Mouse (Mus musculus) right cerebral cortex, postnatal 14 days (tissue): Measurements from ENCODE around the gene Olfr533.
A peak's percentile ranks its signal among the peaks of the same experiment; 100 is the strongest.
"Not testable (repeated sequence)": the region's sequence is repeated elsewhere in the genome, so short reads cannot be mapped to it uniquely, and the experiment has no call there.

Experiments
- DNase-seq: peaks from one replicate; pipeline ENCODE4 v3.0.0; 2022

The Olfr533 gene

DNA sequence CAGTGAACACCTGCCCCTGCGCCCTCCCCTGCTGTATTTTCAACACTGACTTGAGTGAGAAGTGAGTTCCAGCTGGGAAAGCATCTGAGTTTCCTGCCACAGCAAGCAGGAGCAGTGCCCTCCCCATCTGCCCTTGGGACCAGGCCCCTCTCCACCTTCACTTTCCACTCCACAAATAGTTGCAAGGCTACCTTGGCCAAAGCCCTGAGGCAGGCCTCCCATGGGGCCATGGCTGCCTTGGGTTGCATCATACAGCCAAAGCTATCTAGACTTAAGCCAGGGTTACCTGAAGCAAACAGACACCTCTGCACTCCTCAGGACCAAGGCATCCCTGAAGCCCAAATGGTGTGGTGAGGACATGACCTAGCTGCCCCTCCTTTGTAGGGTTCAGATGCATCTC is at the start of gene Olfr533:
Gene Olfr533, plus strand, starts transcription at position 301 of the 400 bp plus-strand sequence.
- not testable (repeated sequence) for DNase-seq

DNA sequence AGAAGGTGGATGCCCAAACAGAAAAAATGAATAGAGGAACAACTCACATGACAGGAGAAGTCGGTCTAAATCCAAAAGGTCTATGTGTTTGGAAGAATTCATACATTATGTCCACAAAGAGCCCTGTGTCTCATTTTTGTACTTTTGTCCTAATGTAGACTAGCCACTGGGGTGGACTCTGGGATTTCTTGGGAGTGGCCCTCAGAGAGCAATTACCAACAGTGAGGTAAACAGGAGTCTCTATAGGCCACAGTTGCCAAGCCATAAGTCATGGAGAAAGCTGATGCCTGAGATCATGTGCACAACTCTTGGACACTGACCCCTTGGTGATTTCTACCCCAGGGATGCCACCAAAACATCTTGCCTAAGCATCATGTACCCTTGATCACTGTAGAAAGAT is 41.6 kb upstream of the Olfr533 start, which contains the start of gene Olfr532:
Gene Olfr532, minus strand, starts transcription at position 101 of the 400 bp plus-strand sequence.
- no peak for DNase-seq

DNA sequence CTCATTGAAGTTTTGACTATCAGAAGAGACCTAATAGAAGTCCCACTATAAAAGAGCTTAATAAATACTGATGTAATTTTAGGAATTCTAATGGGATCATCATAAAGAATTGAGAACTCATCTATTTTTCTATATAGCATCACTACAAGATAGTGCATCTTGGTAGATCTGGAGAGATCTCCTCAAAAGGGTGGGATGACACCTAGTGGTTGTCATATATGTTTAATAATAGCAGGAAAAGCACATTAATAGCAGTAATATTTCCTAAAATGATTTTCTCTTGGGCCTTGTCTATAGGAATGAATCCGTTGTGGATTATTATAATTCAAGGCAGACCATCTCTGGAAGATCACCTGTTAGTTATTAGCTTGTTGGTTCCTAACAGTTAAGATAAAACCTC is 20.0 kb upstream of the Olfr533 start:
- DNase-seq = no peak

DNA sequence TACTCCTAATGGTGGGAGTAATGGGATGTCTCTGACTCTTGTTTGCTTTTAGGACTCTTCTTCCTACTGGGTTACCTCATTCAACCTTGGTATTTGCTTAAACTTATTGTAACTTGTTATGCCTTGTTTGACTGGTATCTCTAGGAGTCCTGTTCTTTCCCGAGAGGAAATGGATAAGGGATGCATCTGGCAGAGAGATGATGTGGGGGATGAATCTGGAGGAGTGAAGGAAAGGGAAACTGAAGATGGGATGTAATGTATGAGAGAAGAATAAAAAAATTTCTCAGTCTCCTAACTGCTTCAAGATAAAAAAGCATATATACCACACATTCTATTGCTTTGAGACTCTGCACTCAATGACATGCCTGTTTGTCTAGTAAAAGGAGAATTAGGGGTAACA is 14.7 kb downstream of the Olfr533 start:
- DNase-seq = no peak

DNA sequence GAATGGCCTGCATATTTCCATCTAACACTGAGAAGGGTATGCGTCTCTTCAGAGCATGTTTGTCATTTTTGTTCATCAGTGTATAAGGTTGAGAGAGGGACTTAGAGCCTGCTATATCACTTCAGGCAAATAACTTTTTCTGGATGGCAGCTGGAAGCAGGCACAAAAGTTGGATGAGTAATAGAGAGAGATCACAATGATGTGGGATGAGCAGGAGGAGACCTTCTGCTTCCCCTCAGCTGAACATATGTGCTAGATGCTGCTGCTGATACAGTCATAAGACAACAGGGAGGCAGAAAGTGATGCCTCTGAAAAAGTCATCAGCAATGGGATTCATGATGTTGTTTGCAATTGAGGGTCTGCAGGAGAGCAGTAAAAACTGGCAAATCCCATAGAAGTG is 15.6 kb downstream of the Olfr533 start:
- no peak for DNase-seq

DNA sequence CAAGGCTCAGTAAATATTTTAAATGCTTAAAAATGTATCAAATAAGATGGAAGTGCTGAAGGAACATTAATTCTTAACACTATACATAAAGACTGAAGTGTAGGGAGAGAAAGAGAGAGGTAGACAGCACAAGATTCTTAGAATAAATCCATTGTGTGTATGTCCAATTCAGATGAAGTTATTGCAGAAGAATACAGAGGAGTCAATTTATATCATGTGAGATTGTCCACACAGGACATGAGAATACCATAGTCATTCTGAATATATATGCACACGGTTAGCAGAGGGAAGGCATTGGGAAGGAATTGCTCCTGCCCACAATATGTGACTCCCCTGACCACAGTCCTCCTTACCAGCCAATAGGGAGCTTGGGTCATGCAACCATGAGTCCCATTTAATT is 20.7 kb downstream of the Olfr533 start, which contains the start of gene Olfr535:
Gene Olfr535, plus strand, starts transcription at position 301 of the 400 bp plus-strand sequence.
- no peak for DNase-seq

DNA sequence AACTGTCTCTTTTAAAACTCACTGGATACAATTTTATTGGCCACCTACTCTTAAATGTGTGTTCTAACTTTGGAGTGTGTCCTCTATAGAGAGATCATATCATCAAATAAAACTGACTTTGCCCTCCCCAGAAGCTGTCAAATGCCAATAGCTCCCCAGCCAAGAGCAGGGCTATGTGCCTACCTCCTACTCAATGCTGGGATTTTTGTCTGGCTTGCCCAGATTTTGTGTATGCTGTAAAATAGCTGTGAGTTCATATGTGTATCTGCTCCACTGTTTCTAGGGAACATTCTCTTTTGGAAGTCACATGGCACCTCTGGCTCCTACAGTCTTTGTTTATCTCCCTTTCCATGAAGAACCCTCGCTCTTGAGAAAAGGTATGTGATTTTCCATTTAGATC is 25.8 kb downstream of the Olfr533 start:
- DNase-seq = no peak

DNA sequence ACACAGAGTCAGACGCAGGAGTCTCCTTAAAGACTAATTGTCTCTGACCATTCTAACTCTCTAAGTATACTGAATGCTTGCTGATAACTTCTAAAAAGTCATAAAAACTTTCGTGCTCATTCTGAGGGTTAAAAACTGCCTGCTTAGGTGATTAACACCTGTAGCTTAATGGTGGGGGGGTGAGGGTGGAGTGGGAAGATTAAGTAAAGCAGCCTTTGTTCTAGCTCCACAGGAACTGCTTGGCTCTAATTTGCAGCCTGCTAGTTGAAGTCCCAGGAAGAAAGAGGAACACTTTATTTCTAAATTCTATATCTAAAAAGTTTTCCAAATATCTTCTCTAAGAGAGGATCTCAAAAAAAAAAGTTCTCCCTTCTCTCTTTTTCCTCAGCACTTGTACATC is 31.1 kb downstream of the Olfr533 start:
- no peak for DNase-seq

DNA sequence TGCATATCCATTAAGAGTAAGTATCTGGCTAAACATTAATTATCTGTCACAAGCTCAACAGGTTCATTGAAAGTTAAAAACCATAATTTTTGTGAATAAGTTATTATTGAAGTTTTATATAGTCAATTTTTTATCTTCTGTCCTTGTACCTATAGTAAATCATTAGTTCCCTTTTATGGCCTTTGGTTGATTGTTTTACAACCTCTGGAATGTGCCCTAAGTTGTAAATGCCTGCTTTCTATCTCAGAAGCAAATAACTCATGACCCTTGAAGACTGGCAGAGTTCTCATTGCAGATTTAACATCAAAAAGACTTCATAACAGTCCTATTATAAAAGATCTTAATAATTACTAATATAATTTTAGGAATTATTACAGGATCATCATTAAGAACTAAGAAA is 31.5 kb downstream of the Olfr533 start:
- DNase-seq = no peak

DNA sequence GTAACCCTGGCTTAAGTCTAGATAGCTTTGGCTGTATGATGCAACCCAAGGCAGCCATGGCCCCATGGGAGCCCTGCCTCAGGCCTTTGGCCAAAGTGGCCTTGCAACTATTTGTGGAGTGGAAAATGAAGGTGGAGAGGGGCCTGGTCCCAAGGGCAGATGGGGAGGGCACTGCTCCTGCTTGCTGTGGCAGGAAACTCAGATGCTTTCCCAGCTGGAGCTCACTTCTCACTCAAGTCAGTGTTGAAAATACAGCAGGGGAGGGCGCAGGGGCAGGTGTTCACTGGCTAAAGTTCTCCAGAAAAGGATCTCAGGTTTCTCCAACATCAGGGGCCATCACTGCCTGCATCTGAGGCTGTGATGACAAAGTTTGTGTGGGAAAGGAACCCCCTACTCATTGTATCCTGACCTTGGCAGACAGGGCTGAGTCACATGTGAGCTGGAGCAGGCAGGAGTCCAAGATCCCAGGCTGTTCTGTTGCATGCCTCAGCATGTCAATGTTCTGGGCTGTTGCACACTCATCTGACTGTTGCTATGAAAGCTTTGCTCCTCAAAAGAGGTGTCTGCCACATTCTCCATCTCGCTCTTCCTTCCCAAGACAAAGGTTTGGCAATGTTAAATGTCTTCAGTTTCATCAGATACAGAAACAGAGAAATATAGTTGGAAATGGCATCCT is 44.3 kb downstream of the Olfr533 start, which contains the start of gene Olfr536:
Gene Olfr536, minus strand, starts transcription at position 51 of the 676 bp plus-strand sequence.
- DNase-seq = peak; percentile 5
